Mouse (Mus musculus) forebrain, embryonic 14.5 days (tissue): ENCODE data around the gene Lpxn. TPM values are rescaled to one million over a fixed set of nuclear protein-coding genes. Genes with fewer than 3 reads are reported as not detected.

Experiments used
- polyA plus RNA-seq: library from polyadenylated mRNA; unstranded; fragments of >200 nt; fragmentation: Nextera tagmentation; extraction: Ambion mirVana; gene quantifications from 2 replicates; pipeline ENCODE4 v1.2.1, GENCODE M21; 2014

Gene Lpxn
- polyA plus RNA-seq, 1 experiment from 2014 or later: 1.4 TPM

Other genes with a start within 250 kb of the Lpxn start
- not detected in 2 replicates for gene Gm4952, start 196.2 kb upstream of the Lpxn start, polyA plus RNA-seq
- not detected in 2 replicates for gene Glyat, start 162.9 kb upstream of the Lpxn start, polyA plus RNA-seq
- not detected in 2 replicates for gene Olfr1442, start 125.8 kb upstream of the Lpxn start, polyA plus RNA-seq
- not detected in 2 replicates for gene Olfr1443, start 118.1 kb upstream of the Lpxn start, polyA plus RNA-seq
- gene Keg1, start 100.4 kb upstream of the Lpxn start, polyA plus RNA-seq: not detected in 2 replicates
- gene Cntf, start 30.6 kb upstream of the Lpxn start, polyA plus RNA-seq: 1.2 TPM in 2 replicates
- gene Zfp91, start 67 bp upstream of the Lpxn start, polyA plus RNA-seq: 7.7 and 8.1 TPM in 2 replicates
- gene Gm5244, start 50.5 kb downstream of the Lpxn start, polyA plus RNA-seq: not detected in 2 replicates
- not detected in 2 replicates for gene Olfr1444, start 61.1 kb downstream of the Lpxn start, polyA plus RNA-seq
- not detected in 2 replicates for gene Olfr1445, start 87.7 kb downstream of the Lpxn start, polyA plus RNA-seq
- gene Olfr1446, start 97.3 kb downstream of the Lpxn start, polyA plus RNA-seq: not detected in 2 replicates
- not detected in 2 replicates for gene Olfr1447, start 107.5 kb downstream of the Lpxn start, polyA plus RNA-seq
- gene Olfr1448, start 128.2 kb downstream of the Lpxn start, polyA plus RNA-seq: not detected in 2 replicates
- gene Olfr1449, start 134.6 kb downstream of the Lpxn start, polyA plus RNA-seq: not detected in 2 replicates
- not detected in 2 replicates for gene Olfr1450, start 154.1 kb downstream of the Lpxn start, polyA plus RNA-seq
- not detected in 2 replicates for gene Olfr1451, start 198.8 kb downstream of the Lpxn start, polyA plus RNA-seq
- gene Olfr1453, start 232.1 kb downstream of the Lpxn start, polyA plus RNA-seq: not detected in 2 replicates